ENCODE assay signal across 8 mouse cellular contexts in genomic region chr5:104021597-104022378, GRCm38 (mm10). TPM values are rescaled to one million over a fixed set of nuclear protein-coding genes. Genes with fewer than 3 reads are reported as not detected.
DNase-seq lines count a peak whose midpoint lies in the region; ATAC-seq lines count a peak whose summit lies in the region.

Gene Hsd17b11 (minus strand): TSS chr5:104021919.

- peak; percentile 81; the same call in 1 of the 2 replicates for ATAC-seq in hindbrain, embryonic 14.5 days (ENCODE audit: low FRiP score)

- peak within 1 kb of the TSS; percentile 62 for H3K9ac ChIP-seq in hindbrain, embryonic 14.5 days

- H3K27ac ChIP-seq in hindbrain, embryonic 14.5 days = peak within 1 kb of the TSS; percentile 23; the same call in 1 of the 2 replicates

- H3K9me3 ChIP-seq in hindbrain, embryonic 14.5 days (ENCODE audit: control insufficient read depth, low read length) = no peaks in the 10 kb centered on the region

- no peaks in the 10 kb centered on the region for H3K36me3 ChIP-seq in hindbrain, embryonic 14.5 days (replicated peaks; ENCODE audit: control insufficient read depth, insufficient read depth)

- 2% methylated on average over 31 of the region's 31 CpGs for WGBS in hindbrain, embryonic 14.5 days

- H3K4me1 ChIP-seq in hindbrain, embryonic 14.5 days (replicated peaks; ENCODE audit: control insufficient read depth, insufficient read depth, low read length) = 0 out of 2 replicates have a peak, but pooled peaks cover 4% of the 10 kb centered on the region

- peaks cover 7% of the 10 kb centered on the region; the same call in 1 of the 2 replicates for H3K27me3 ChIP-seq in hindbrain, embryonic 14.5 days (ENCODE audit: control insufficient read depth, insufficient read depth, low read length)

- H3K4me3 ChIP-seq in hindbrain, embryonic 14.5 days (replicated peaks; ENCODE audit: low read length) = peak within 1 kb of the TSS; percentile 44

- H3K4me2 ChIP-seq in hindbrain, embryonic 14.5 days (replicated peaks) = peak within 1 kb of the TSS; percentile 76

- peak; percentile 99 for DNase-seq in R1 (ENCODE audit: low read depth, low spot score)
- peak; percentile 56 to 57 for DNase-seq in cerebellum, postnatal 36 days
- DNase-seq in frontal cortex, postnatal 36 days (ENCODE audit: low spot score in 2 of 2) = peak; percentile 52 to 70
- DNase-seq in hindbrain, embryonic 14.5 days (ENCODE audit: low spot score) = peak; percentile 64
- peak; percentile 64 to 70 for DNase-seq in layer of hippocampus, postnatal 36 days
- peak; percentile 95 for DNase-seq in lung, postnatal 25 days (ENCODE audit: low spot score)
- peak; percentile 76 for DNase-seq in retina, embryonic 14.5 days (ENCODE audit: low spot score)
- peak; percentile 71 for DNase-seq in thymus, postnatal 4 days

RNA-seq across cellular contexts. Expression of gene Hsd17b11, which starts in this region (rescaled TPM):
- 3.3 and 3.5 TPM in 2 replicates for polyA plus RNA-seq in hindbrain, embryonic 14.5 days (2014; fragmentation: Nextera tagmentation; extraction: Ambion mirVana)
- 10 to 100 TPM; 47.1 to 49.8 TPM for total RNA-seq in layer of hippocampus, postnatal 36 days (2021)

Comparison
In these comparisons a context has a peak if more than half of its experiments do, and no peak if none do; other contexts are left out.
1. Peak in every context shown above with its lines: DNase-seq, ATAC-seq, H3K4me3 ChIP-seq and H3K27ac ChIP-seq.